Mouse (Mus musculus): ENCODE data around the gene Syn2. TPM values are rescaled to one million over a fixed set of nuclear protein-coding genes. Genes with fewer than 3 reads are reported as not detected.

Syn2 gene
- total and polyA plus RNA-seq, 2 experiments from 2014 or later: 95.2 to 145 TPM

DNA sequence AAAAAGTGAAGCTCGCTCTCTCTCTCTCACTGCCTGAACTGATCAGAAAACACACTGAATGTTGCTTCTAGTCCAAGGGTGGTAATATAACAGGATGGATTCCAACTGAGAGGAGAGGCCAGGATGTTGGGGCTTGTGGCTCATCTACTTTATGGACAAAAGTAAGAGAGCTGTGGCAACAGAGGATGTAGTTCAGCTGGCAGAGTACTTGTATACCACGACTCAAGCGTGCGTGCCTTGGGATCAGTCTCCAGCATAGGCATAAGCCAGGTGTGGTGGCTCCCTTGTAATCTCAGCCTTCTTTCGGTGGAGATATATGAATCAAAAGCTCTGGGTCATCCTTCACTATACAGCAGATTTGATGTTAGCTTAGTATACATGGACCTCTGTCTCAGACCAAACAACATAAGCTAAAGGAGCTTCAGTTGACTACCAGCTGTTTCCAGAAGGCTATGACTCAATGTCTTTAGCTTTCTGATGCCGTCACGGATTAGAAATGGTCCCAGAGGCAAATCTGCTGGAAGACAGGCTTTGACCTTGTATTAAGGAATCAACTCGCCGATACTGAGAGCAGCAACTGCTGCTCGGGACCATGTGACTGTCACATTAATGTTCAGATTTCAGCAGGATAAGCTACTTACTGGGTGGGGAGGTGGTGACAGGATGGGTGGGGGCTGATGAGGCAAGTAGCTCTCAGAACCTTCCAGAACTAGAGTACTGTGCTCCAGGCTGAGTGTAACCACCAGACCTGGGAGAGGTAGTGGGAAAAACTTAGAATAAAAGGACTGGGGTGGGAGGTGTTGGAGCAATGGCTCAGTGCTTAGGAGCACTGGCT is 134.1 kb downstream of the Syn2 start:
- Histone ChIP-seq H3K4me3 (ENCODE audit: low read depth, low read length) (no peak overlapping the region), H3K9me3 (ENCODE audit: low read length) (no peaks in the 10 kb centered on the region), H3K27ac (ENCODE audit: low read depth, low read length) (no peak overlapping the region), H3K4me2 (ENCODE audit: low read depth, low read length, poor library complexity, severe bottlenecking) (no peak overlapping the region), H3K36me3 (ENCODE audit: insufficient read depth, low read length) (peaks cover 37% of the 10 kb centered on the region), H3K27me3 (ENCODE audit: insufficient read depth, low read length) (no peaks in the 10 kb centered on the region), H3K9ac (replicated peaks; ENCODE audit: low read length, poor library complexity, severe bottlenecking) (no peak overlapping the region), H3K4me1 (ENCODE audit: insufficient read depth, low read length) (0 out of 2 replicates have a peak, but pooled peaks cover 5% of the 10 kb centered on the region)
- no peak for TF ChIP-seq CTCF (IDR thresholded peaks at IDR 0.05)
- no peak for ATAC-seq (ENCODE audit: low FRiP score)
- no peak for DNase-seq (ENCODE audit: low spot score)
- WGBS: 79% methylated on average over 10 of the region's 10 CpGs

DNA sequence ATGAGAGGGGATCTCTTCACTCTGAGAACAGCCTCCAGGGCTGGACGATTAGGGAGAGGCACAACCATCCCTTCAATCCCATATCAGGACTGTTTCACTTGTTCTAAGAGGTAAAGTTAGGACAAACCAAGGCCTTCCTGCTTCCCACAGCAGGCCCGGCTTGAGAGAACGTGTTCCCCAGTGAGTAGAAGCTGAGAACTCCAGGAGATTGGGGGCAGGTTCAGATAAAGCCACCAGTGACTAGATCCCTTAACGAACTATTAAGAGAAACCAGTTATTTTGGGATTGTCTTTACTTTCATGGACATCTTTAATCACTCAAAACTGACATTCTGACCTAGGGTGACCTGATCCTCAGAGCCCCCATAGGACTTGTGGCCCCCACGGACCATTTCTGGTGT is 134.9 kb downstream of the Syn2 start:
- 74% methylated on average over 5 of the region's 5 CpGs for WGBS

DNA sequence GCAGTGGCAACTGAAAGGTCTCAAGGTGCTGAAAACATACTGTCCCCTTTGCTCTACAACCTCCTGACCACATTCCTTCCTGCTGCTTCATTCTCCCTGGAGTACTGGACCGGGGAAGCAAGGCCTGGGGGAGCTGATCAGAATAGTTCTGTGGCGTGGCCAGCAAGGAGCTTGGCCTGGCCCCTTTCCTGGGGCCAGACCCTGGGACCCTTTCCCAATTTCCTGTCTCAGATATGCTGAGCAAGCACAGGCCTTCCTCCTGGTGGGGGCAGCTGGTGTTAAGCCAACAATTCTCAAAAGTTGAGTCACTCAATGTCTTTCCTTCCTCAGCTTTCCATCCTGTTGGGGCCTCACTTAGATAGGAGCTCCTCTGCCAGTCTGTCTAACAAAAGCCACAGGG is 135.4 kb downstream of the Syn2 start:
- 74% methylated on average over 2 of the region's 2 CpGs for WGBS
- no peak for ATAC-seq (ENCODE audit: low FRiP score)
- no peaks in the 10 kb centered on the region for H3K27me3 ChIP-seq (ENCODE audit: insufficient read depth, low read length)
- no peak overlapping the region for H3K4me2 ChIP-seq (ENCODE audit: low read depth, low read length, poor library complexity, severe bottlenecking)
- DNase-seq (ENCODE audit: low spot score): no peak
- TF ChIP-seq CTCF (IDR thresholded peaks at IDR 0.05): no peak
- H3K9me3 ChIP-seq (ENCODE audit: low read length): no peaks in the 10 kb centered on the region
- H3K4me1 ChIP-seq (ENCODE audit: insufficient read depth, low read length): 0 out of 2 replicates have a peak, but pooled peaks cover 5% of the 10 kb centered on the region
- H3K9ac ChIP-seq (replicated peaks; ENCODE audit: low read length, poor library complexity, severe bottlenecking): no peak overlapping the region
- no peak overlapping the region for H3K4me3 ChIP-seq (ENCODE audit: low read depth, low read length)
- peaks cover 36% of the 10 kb centered on the region for H3K36me3 ChIP-seq (ENCODE audit: insufficient read depth, low read length)
- H3K27ac ChIP-seq (ENCODE audit: low read depth, low read length): no peak overlapping the region

More for the DNA sequence above, 134.9 kb downstream of the Syn2 start:
- Histone ChIP-seq H3K9ac (replicated peaks; ENCODE audit: low read length, poor library complexity, severe bottlenecking) (no peak overlapping the region), H3K36me3 (ENCODE audit: insufficient read depth, low read length) (peaks cover 38% of the 10 kb centered on the region), H3K4me1 (ENCODE audit: insufficient read depth, low read length) (0 out of 2 replicates have a peak, but pooled peaks cover 5% of the 10 kb centered on the region), H3K4me3 (ENCODE audit: low read depth, low read length) (no peak overlapping the region), H3K4me2 (ENCODE audit: low read depth, low read length, poor library complexity, severe bottlenecking) (no peak overlapping the region), H3K27me3 (ENCODE audit: insufficient read depth, low read length) (no peaks in the 10 kb centered on the region), H3K27ac (ENCODE audit: low read depth, low read length) (no peak overlapping the region), H3K9me3 (ENCODE audit: low read length) (no peaks in the 10 kb centered on the region)
- DNase-seq (ENCODE audit: low spot score) (no peak), ATAC-seq (ENCODE audit: low FRiP score) (no peak)
- no peak for TF ChIP-seq CTCF (IDR thresholded peaks at IDR 0.05)

DNA sequence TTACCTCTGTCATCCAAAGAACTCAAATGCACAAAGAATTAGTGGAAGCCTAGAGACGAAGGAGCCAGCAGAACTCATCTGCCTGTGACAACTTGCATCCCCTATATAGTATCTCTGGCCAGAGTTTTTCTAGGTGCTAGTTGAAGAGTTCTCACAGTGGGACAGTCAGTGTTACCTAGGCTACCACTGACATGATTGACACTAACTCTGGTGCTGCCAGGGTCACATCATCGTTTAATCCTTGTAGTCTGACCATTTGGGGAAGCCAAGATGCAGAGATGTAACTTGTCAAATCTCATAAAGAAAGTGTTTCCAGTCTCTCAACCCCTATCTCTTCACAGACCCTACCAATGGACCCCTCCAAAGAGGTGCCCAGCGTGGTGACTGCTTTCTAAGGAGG is 136.6 kb downstream of the Syn2 start:
- no peak overlapping the region for H3K27ac ChIP-seq (ENCODE audit: low read depth, low read length)
- H3K36me3 ChIP-seq (ENCODE audit: insufficient read depth, low read length): peaks cover 27% of the 10 kb centered on the region
- no peaks in the 10 kb centered on the region for H3K9me3 ChIP-seq (ENCODE audit: low read length)
- no peaks in the 10 kb centered on the region for H3K27me3 ChIP-seq (ENCODE audit: insufficient read depth, low read length)
- no peak for DNase-seq (ENCODE audit: low spot score)
- H3K4me2 ChIP-seq (ENCODE audit: low read depth, low read length, poor library complexity, severe bottlenecking): no peak overlapping the region
- no peak for ATAC-seq (ENCODE audit: low FRiP score)
- no peak overlapping the region for H3K4me3 ChIP-seq (ENCODE audit: low read depth, low read length)
- WGBS: 65% methylated on average over 3 of the region's 3 CpGs
- TF ChIP-seq CTCF (IDR thresholded peaks at IDR 0.05): no peak
- 0 out of 2 replicates have a peak, but pooled peaks cover 5% of the 10 kb centered on the region for H3K4me1 ChIP-seq (ENCODE audit: insufficient read depth, low read length)
- H3K9ac ChIP-seq (replicated peaks; ENCODE audit: low read length, poor library complexity, severe bottlenecking): no peak overlapping the region

DNA sequence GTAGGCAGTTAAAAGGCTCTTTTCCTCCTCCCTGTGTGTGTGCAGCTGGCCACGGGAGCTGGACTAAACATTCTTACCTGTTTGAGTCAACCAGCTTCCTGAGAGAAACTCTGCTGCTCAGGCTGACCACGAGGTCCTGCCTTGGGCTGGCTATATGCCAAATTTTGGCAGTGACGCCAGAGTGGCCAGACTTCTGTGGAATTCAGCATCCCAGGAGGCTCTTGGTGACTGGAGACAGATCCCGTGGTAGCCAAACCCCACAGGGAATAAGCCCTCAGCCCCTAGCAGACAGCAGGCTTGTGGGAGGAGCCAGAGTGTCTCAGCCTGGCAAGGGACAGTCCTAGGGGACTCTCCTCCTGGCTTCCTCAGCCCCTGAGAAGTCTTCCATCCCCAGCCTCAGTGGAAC is 137.2 kb downstream of the Syn2 start:
- Histone ChIP-seq H3K27ac (ENCODE audit: low read depth, low read length) (no peak overlapping the region), H3K27me3 (ENCODE audit: insufficient read depth, low read length) (no peaks in the 10 kb centered on the region), H3K9me3 (ENCODE audit: low read length) (no peaks in the 10 kb centered on the region), H3K36me3 (ENCODE audit: insufficient read depth, low read length) (peaks cover 21% of the 10 kb centered on the region), H3K4me1 (ENCODE audit: insufficient read depth, low read length) (0 out of 2 replicates have a peak, but pooled peaks cover 5% of the 10 kb centered on the region), H3K4me3 (ENCODE audit: low read depth, low read length) (no peak overlapping the region), H3K9ac (replicated peaks; ENCODE audit: low read length, poor library complexity, severe bottlenecking) (no peak overlapping the region), H3K4me2 (ENCODE audit: low read depth, low read length, poor library complexity, severe bottlenecking) (no peak overlapping the region)
- no peak for ATAC-seq (ENCODE audit: low FRiP score)
- TF ChIP-seq CTCF (IDR thresholded peaks at IDR 0.05): no peak
- WGBS: 14% methylated on average over 4 of the region's 4 CpGs
- DNase-seq (ENCODE audit: low spot score): peak; percentile 44

DNA sequence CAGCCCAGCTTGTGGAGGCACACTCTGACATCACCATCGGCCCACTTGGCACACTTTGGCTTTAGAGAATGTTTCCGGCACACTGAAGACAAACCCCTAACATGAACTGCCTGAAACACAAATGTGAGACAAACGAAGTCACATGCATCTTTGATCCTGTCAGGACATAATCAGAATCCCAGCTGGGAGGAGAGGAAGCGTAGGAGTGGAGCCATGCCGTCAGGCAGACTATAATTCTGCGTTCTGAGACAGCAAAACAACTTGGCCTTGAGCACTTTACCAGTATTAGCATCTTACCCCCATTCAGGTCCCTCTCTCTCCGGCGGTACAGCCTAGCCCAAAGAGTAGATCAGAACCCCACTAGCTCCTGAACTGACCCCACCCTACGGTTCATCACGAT is 138.6 kb downstream of the Syn2 start:
- Histone ChIP-seq H3K27ac (ENCODE audit: low read depth, low read length) (no peak overlapping the region), H3K4me1 (ENCODE audit: insufficient read depth, low read length) (0 out of 2 replicates have a peak, but pooled peaks cover 5% of the 10 kb centered on the region), H3K4me2 (ENCODE audit: low read depth, low read length, poor library complexity, severe bottlenecking) (no peak overlapping the region), H3K27me3 (ENCODE audit: insufficient read depth, low read length) (no peaks in the 10 kb centered on the region), H3K9ac (replicated peaks; ENCODE audit: low read length, poor library complexity, severe bottlenecking) (no peak overlapping the region), H3K4me3 (ENCODE audit: low read depth, low read length) (no peak overlapping the region), H3K9me3 (ENCODE audit: low read length) (no peaks in the 10 kb centered on the region), H3K36me3 (ENCODE audit: insufficient read depth, low read length) (peaks cover 18% of the 10 kb centered on the region)
- no peak for ATAC-seq (ENCODE audit: low FRiP score)
- no peak for DNase-seq (ENCODE audit: low spot score)
- 77% methylated on average over 10 of the region's 10 CpGs for WGBS
- TF ChIP-seq CTCF (IDR thresholded peaks at IDR 0.05): no peak
